ENCODE assay signal across 16 mouse cellular contexts in genomic region chr9:54520286-54520685, GRCm38 (mm10). TPM values are rescaled to one million over a fixed set of nuclear protein-coding genes. Genes with fewer than 3 reads are reported as not detected.
"Had no signal": no experiment of that assay in that cellular context is flagged by ENCODE, and none has a peak within 500 bp of the region (broad histone marks: within the 10 kb centered on the region; RNA-seq: fewer than 3 reads in every experiment).

No protein-coding gene starts in this region.

- H3K4me1 ChIP-seq: hindbrain, embryonic 15.5 days; limb, embryonic 13.5 days; liver, embryonic 15.5 days; megakaryocyte, embryonic 14.5 days; midbrain, embryonic 15.5 days; neural tube, embryonic 13.5 days had no signal

- H3K9me3 ChIP-seq: hindbrain, embryonic 15.5 days; limb, embryonic 13.5 days; liver, embryonic 15.5 days; megakaryocyte, embryonic 14.5 days; midbrain, embryonic 15.5 days; neural tube, embryonic 13.5 days had no signal

- H3K9ac ChIP-seq: hindbrain, embryonic 15.5 days; limb, embryonic 13.5 days; liver, embryonic 15.5 days; lung, embryonic 14.5 days; midbrain, embryonic 15.5 days; neural tube, embryonic 13.5 days had no signal

- H3K27ac ChIP-seq: hindbrain, embryonic 15.5 days; limb, embryonic 13.5 days; liver, embryonic 15.5 days; macrophage; midbrain, embryonic 15.5 days; neural tube, embryonic 13.5 days had no signal

- H3K4me3 ChIP-seq: hindbrain, embryonic 15.5 days; limb, embryonic 13.5 days; liver, embryonic 15.5 days; megakaryocyte, embryonic 14.5 days; midbrain, embryonic 15.5 days; neural tube, embryonic 13.5 days had no signal

- DNase-seq: left cerebral cortex, postnatal 4 days; lung, embryonic 14.5 days; lung, postnatal 10 days; retina, postnatal 1 day; right cerebral cortex, postnatal 14 days; thymus, postnatal 36 days had no signal

- ATAC-seq: midbrain, embryonic 15.5 days had no signal

- H3K4me2 ChIP-seq: hindbrain, embryonic 15.5 days; limb, embryonic 13.5 days; liver, embryonic 11.5 days; liver, embryonic 15.5 days; lung, embryonic 14.5 days; midbrain, embryonic 11.5 days; midbrain, embryonic 15.5 days; neural tube, embryonic 13.5 days had no signal

- H3K27me3 ChIP-seq: hindbrain, embryonic 15.5 days; limb, embryonic 13.5 days; liver, embryonic 15.5 days; midbrain, embryonic 15.5 days; neural tube, embryonic 13.5 days had no signal

- H3K36me3 ChIP-seq: hindbrain, embryonic 15.5 days; limb, embryonic 13.5 days; liver, embryonic 15.5 days; midbrain, embryonic 15.5 days; neural tube, embryonic 13.5 days had no signal

RNA-seq across cellular contexts. Expression of gene Sh2d7, which starts 18.5 kb away (rescaled TPM):
- polyA plus RNA-seq: hindbrain, embryonic 15.5 days; limb, embryonic 13.5 days; liver, embryonic 11.5 days; liver, embryonic 15.5 days; lung, embryonic 14.5 days; macrophage; midbrain, embryonic 11.5 days; midbrain, embryonic 15.5 days; neural tube, embryonic 13.5 days; stomach, embryonic 16.5 days had no signal
